Mouse (Mus musculus) limb, embryonic 14.5 days (tissue): Measurements from ENCODE around the gene Myo1f. TPM values are rescaled to one million over a fixed set of nuclear protein-coding genes. Genes with fewer than 3 reads are reported as not detected.

Source experiments
- ATAC-seq: fragments of 200-750 bp; cut with Nextera tagmentation; 2 replicates; pipeline ENCODE4 v1.8.0; 2017; ENCODE audit warnings: low read depth, moderate number of reproducible peaks, moderate TSS enrichment; ENCODE audit not compliant: low FRiP score
- DNase-seq: peaks from one replicate; pipeline ENCODE4 v3.0.0-alpha.2; 2015; ENCODE audit warnings: low spot score
- H3K27ac ChIP-seq: fragments of 300-500 bp; sonication (generic); replicated peaks from 2 replicates; pipeline ENCODE4 v1.5.1; 2014; ENCODE audit warnings: low read depth, mild to moderate bottlenecking, low read length, moderate library complexity, mixed read lengths
- H3K27me3 ChIP-seq: fragments of 300-500 bp; sonication (generic); 2 replicates; pipeline ENCODE4 v1.6.1; 2014; ENCODE audit warnings: low read length, mixed read lengths; ENCODE audit not compliant: control insufficient read depth, insufficient read depth
- H3K36me3 ChIP-seq: fragments of 300-500 bp; sonication (generic); 2 replicates; pipeline ENCODE4 v1.6.1; 2014; ENCODE audit warnings: mild to moderate bottlenecking, low read length, moderate library complexity, mixed read lengths; ENCODE audit not compliant: control insufficient read depth, insufficient read depth
- H3K4me1 ChIP-seq: fragments of 300-500 bp; sonication (generic); 2 replicates; pipeline ENCODE4 v1.6.1; 2014; ENCODE audit warnings: antibody characterized with exemption, low read length, mixed read lengths; ENCODE audit not compliant: control insufficient read depth, insufficient read depth
- H3K4me2 ChIP-seq: fragments of 300-500 bp; sonication (generic); replicated peaks from 2 replicates; pipeline ENCODE4 v1.6.1; 2014; ENCODE audit warnings: low read depth, mild to moderate bottlenecking, low read length, moderate library complexity; ENCODE audit not compliant: severe bottlenecking
- H3K4me3 ChIP-seq: fragments of 300-500 bp; sonication (generic); replicated peaks from 2 replicates; pipeline ENCODE4 v1.5.1; 2014; ENCODE audit warnings: low read length
- H3K9ac ChIP-seq: fragments of 300-500 bp; sonication (generic); 2 replicates; pipeline ENCODE4 v1.6.1; 2014; ENCODE audit warnings: mild to moderate bottlenecking, low read depth, low read length, moderate library complexity; ENCODE audit not compliant: severe bottlenecking
- H3K9me3 ChIP-seq: fragments of 300-500 bp; sonication (generic); 2 replicates; pipeline ENCODE4 v1.6.1; 2016; ENCODE audit warnings: low read length; ENCODE audit not compliant: control insufficient read depth
- POLR2A ChIP-seq: fragments of 200-500 bp; IDR thresholded peaks from 2 replicates; pipeline ENCODE4 v1.8.0; 2012; ENCODE audit warnings: inconsistent platforms, mild to moderate bottlenecking, moderate library complexity, borderline replicate concordance; ENCODE audit not compliant: insufficient read depth, insufficient read length; ENCODE audit errors: extremely low read depth
- WGBS: fragments of 180-500 bp; shearing (Covaris S2); extraction: QIAGEN DNeasy Blood & Tissue Kit; methylation state at CpG from one replicate; pipeline ENCODE4 v1.1.7; 2014; 5-methylcytosine and 5-hydroxymethylcytosine counted together
- polyA plus RNA-seq, 2 experiments: library from polyadenylated mRNA; depleted of rRNA in 1 of 2; stranded (reverse) in 1 of 2; unstranded in 1 of 2; fragments of >200 nt; fragmentation: Nextera tagmentation in 1 of 2; extraction: Ambion mirVana in 1 of 2; gene quantifications; 2 replicates each; pipeline versions ENCODE4 v1.2.1 to v1.2.3; 2012 to 2014

The Myo1f gene
- polyA plus RNA-seq (2012; rRNA removed): 3.5 TPM in 2 replicates
- polyA plus RNA-seq (2014; fragmentation: Nextera tagmentation; extraction: Ambion mirVana): 5.0 and 6.6 TPM in 2 replicates

- no peak within 1 kb of the TSS for H3K4me3 ChIP-seq
- ATAC-seq (no peak), DNase-seq (no peak)
- no peak within 1 kb of the TSS for H3K9ac ChIP-seq
- no peak for TF ChIP-seq POLR2A
- H3K4me2 ChIP-seq: no peak within 1 kb of the TSS
- no peaks in the 10 kb centered on the region for H3K27me3 ChIP-seq
- WGBS: 37% methylated on average over 6 of the region's 6 CpGs
- no peaks in the 10 kb centered on the region for H3K9me3 ChIP-seq
- no peak within 1 kb of the TSS for H3K27ac ChIP-seq
- peaks cover 34% of the 10 kb centered on the region for H3K36me3 ChIP-seq
- no peaks in the 10 kb centered on the region for H3K4me1 ChIP-seq
These were observed at the start of gene Myo1f for GRCm38 (mm10) chr17:33555223-33555855. Gene Myo1f (plus strand): TSS chr17:33555707.

- no peaks in the 10 kb centered on the region for H3K27me3 ChIP-seq
- 85% methylated on average over 1 of the region's 1 CpGs for WGBS
- no peak for TF ChIP-seq POLR2A
- no peaks in the 10 kb centered on the region for H3K4me1 ChIP-seq
- DNase-seq (no peak), ATAC-seq (no peak)
- no peak overlapping the region for H3K4me2 ChIP-seq
- H3K27ac ChIP-seq: no peak overlapping the region
- no peak overlapping the region for H3K4me3 ChIP-seq
- no peaks in the 10 kb centered on the region; the same call in 1 of the 2 replicates for H3K9me3 ChIP-seq
- no peak overlapping the region for H3K9ac ChIP-seq
- no peaks in the 10 kb centered on the region for H3K36me3 ChIP-seq
These were observed 47.1 kb upstream of the Myo1f start for GRCm38 (mm10) chr17:33508386-33508785.

GRCm38 (mm10) chr17:33510172-33510571, 45.3 kb upstream of the Myo1f start:
- no peak for ATAC-seq
- Histone ChIP-seq H3K4me1 (no peaks in the 10 kb centered on the region), H3K4me2 (no peak overlapping the region), H3K36me3 (no peaks in the 10 kb centered on the region), H3K4me3 (no peak overlapping the region), H3K27ac (no peak overlapping the region), H3K9me3 (no peaks in the 10 kb centered on the region; the same call in 1 of the 2 replicates), H3K9ac (no peak overlapping the region), H3K27me3 (no peaks in the 10 kb centered on the region)
- WGBS: 72% methylated on average over 5 of the region's 5 CpGs
- no peak for TF ChIP-seq POLR2A
- DNase-seq: no peak

- 62% methylated on average over 2 of the region's 2 CpGs for WGBS
- Histone ChIP-seq H3K4me3 (no peak overlapping the region), H3K27ac (no peak overlapping the region), H3K9me3 (no peaks in the 10 kb centered on the region; the same call in 1 of the 2 replicates), H3K4me2 (no peak overlapping the region), H3K36me3 (no peaks in the 10 kb centered on the region), H3K9ac (no peak overlapping the region), H3K27me3 (no peaks in the 10 kb centered on the region), H3K4me1 (no peaks in the 10 kb centered on the region)
- ATAC-seq (no peak), DNase-seq (no peak)
- no peak for TF ChIP-seq POLR2A
These were observed 42.8 kb upstream of the Myo1f start for GRCm38 (mm10) chr17:33512441-33513415.

- H3K36me3 ChIP-seq: no peaks in the 10 kb centered on the region
- ATAC-seq (no peak), DNase-seq (no peak)
- TF ChIP-seq POLR2A: no peak
- H3K9me3 ChIP-seq: no peaks in the 10 kb centered on the region; the same call in 1 of the 2 replicates
- H3K9ac ChIP-seq: no peak overlapping the region
- WGBS: 86% methylated on average over 5 of the region's 5 CpGs
- no peaks in the 10 kb centered on the region for H3K4me1 ChIP-seq
- H3K4me3 ChIP-seq: no peak overlapping the region
- no peak overlapping the region for H3K4me2 ChIP-seq
- H3K27me3 ChIP-seq: no peaks in the 10 kb centered on the region
- no peak overlapping the region for H3K27ac ChIP-seq
These were observed 41.6 kb upstream of the Myo1f start for GRCm38 (mm10) chr17:33513874-33514273.
